Mouse (Mus musculus): ENCODE measurements at regions not wholly inside any gene's neighbourhood (a gene's known extent, or its start where the extent isn't known, plus 50 kb on each side); places are given as distances from the start of the nearest gene placed in this dataset.

DNA sequence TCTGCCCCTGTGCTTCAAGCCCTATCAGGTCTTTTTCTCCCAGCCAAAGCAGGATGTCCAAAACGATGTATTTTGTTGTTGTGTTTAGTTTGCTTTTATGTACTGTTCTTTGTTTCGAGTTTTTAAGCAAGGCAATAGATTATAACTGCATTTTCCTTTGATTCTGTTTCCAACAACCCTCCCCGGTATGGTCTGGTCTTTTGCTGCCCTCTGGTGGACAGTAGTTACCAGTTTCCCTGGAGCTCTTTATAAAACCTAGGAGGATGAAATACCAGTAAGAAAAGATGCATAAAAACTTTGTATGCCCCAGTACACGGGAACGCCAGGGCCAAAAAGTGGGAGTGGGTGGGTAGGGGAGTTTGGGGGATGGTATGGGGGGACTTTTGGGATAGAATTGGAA lies 73.9 kb upstream of the Itm2a start:
- Histone ChIP-seq H3K9ac (replicated peaks; ENCODE audit: low read length) (no peak overlapping the region), H3K36me3 (ENCODE audit: control insufficient read depth, insufficient read depth, low read length) (no peaks in the 10 kb centered on the region), H3K9me3 (ENCODE audit: control insufficient read depth, low read length) (no peaks in the 10 kb centered on the region), H3K4me3 (replicated peaks; ENCODE audit: low read depth, low read length) (no peak overlapping the region), H3K27me3 (ENCODE audit: control insufficient read depth, insufficient read depth, low read length) (no peaks in the 10 kb centered on the region), H3K27ac (replicated peaks; ENCODE audit: low read depth, low read length) (no peak overlapping the region), H3K4me1 (ENCODE audit: control insufficient read depth, insufficient read depth, low read length) (no peaks in the 10 kb centered on the region), H3K4me2 (ENCODE audit: low read length) (no peak overlapping the region)
- ATAC-seq (ENCODE audit: low FRiP score, low TSS enrichment) (no peak), DNase-seq (peak; percentile 82)
- 17% methylated on average over 5 of the region's 5 CpGs for WGBS

DNA sequence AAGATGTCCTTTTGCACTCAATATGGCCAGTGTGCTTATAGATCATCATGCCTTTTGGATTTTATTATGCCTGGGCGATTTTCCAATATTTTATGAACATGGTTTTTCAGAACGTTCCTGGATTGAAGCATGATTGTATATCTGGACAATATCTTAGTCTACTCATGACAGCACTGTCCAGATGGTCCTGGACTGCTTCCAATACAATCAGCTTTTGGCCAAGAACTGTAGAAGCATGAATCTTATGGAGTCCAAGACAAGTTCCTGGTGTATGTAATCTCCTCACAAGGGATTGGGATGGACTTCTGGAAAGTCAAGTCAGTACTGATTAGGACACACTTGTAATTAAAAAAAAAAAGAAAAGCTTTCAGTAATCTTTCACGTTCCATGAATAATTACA lies 66.1 kb upstream of the Itm2a start:
- DNase-seq: no peak
- Histone ChIP-seq H3K4me2 (ENCODE audit: low read length) (no peak overlapping the region), H3K9ac (replicated peaks; ENCODE audit: low read length) (no peak overlapping the region), H3K9me3 (ENCODE audit: control insufficient read depth, low read length) (no peaks in the 10 kb centered on the region), H3K36me3 (ENCODE audit: control insufficient read depth, insufficient read depth, low read length) (no peaks in the 10 kb centered on the region), H3K27me3 (ENCODE audit: control insufficient read depth, insufficient read depth, low read length) (no peaks in the 10 kb centered on the region), H3K27ac (replicated peaks; ENCODE audit: low read depth, low read length) (no peak overlapping the region), H3K4me3 (replicated peaks; ENCODE audit: low read depth, low read length) (no peak overlapping the region), H3K4me1 (ENCODE audit: control insufficient read depth, insufficient read depth, low read length) (no peaks in the 10 kb centered on the region)
- ATAC-seq (ENCODE audit: low FRiP score, low TSS enrichment): no peak
- 72% methylated on average over 3 of the region's 3 CpGs for WGBS

All from midbrain, embryonic 14.5 days (tissue).